Mouse (Mus musculus) frontal cortex, postnatal 36 days (tissue): ENCODE results near the gene Pxn.
"Not testable (repeated sequence)": the region's sequence is repeated elsewhere in the genome, so short reads cannot be mapped to it uniquely, and the experiment has no call there.

Source experiments
- DNase-seq, 2 experiments: peaks; one replicate each; pipeline ENCODE4 v3.0.0; 2022; ENCODE audit warnings: low spot score in 2 of 2

Gene Pxn

DNA sequence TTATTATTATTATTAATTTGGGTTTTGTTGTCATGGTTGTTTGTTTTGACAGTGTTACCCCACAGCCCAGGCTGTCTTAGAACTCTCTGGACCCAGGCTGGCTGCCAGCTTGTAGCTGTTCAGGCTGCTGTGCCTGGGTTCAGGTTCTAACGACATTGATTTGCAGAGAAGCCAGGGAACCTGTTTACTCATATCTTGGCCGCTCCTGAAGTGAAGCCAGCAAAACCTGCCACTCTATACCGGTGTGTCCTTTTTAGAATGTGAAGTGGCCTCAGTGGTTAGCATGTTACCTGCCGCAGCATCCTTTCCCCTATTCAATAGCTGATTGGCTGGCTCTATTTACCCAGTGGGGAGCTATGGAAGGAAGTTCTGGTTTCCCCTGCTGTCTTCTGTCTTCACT, 19.8 kb upstream of the Pxn start:
- no peak for DNase-seq

DNA sequence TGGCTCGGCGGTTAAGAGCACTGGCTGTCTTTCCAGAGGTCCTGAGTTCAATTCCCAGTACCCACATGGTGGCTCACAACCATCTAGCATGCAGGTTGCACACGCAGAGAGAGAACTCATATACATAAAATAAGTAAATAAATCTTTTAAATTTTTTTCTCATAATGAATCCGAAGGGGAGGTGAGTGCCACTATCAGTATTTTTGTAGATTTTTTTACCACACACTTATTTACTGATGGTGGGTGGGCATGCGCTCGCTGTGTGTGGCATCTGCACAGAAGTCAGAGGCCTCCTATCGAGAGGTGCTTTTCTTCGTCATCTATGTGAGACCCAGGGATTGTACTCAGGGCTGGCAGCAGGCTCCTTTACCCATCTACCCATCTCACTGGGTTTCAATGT, 19.1 kb upstream of the Pxn start:
- no peak for DNase-seq

DNA sequence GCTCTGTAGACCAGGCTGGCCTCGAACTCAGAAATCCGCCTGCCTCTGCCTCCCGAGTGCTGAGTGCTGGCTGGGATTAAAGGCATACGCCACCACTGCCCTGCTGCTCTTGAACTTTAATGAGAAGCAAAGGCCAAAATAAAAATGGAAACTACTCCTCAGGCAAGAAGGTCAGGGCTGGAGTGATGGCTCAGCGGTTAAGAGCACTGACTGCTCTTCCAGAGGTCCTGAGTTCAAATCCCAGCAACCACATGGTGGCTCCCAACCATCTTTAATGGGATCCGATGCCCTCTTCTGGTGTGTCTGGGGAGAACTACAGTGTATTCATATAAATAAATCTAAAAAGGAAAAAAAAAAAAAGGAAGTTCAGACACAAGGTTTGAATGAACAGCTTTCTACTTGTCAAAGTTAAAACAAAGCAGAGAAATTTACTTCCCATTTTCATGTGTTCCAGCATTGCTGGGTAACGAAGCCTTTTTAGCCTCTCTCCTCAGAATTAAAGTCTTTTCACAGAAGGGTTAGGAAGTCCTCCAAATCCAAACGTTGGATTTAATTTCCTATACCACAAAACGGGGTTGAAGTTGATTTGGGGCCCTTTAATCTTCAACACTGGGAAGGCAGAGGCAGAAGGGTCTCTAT, 18.4 kb upstream of the Pxn start:
- DNase-seq = no peak

DNA sequence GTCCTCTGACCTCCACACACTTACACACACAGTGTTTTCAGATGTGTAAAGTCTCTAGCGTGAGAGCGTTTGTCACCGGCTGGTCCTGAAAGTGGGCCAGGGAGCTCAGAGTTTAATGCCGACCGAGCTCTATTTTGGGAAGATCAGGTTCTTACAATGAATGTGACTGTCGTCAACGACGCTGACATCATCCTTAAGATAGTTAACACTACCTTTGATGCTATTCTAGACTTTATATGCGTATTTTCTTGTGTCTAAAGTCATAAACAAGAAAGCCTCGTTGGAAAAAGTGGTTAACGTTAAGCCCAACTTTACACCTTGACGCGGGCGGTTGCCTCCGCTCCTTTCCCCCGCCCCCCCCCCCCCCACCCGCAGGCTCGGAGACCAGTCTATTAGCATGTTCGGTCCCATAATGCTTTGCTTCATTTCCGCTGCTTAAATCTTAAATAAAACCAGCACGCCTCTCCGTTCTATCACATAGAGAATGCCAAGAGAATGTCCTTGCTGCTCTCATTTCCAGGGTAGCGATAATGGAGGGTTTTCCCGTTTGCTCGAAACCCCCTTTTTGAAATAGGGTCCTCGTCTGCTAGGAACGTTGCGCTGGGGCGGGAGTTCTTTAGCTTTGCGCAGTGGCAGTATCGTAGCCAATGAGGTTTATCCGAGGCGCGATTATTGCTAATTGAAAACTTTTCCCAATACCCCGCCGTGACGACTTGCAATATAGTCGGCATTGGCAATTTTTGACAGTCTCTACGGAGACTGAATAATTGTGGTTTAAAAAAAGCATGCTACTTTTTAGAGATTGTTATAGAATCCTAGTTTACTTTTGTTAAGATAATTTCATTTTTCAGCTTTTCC, 17.4 kb upstream of the Pxn start:
- DNase-seq = peak; percentile 83 to 89

DNA sequence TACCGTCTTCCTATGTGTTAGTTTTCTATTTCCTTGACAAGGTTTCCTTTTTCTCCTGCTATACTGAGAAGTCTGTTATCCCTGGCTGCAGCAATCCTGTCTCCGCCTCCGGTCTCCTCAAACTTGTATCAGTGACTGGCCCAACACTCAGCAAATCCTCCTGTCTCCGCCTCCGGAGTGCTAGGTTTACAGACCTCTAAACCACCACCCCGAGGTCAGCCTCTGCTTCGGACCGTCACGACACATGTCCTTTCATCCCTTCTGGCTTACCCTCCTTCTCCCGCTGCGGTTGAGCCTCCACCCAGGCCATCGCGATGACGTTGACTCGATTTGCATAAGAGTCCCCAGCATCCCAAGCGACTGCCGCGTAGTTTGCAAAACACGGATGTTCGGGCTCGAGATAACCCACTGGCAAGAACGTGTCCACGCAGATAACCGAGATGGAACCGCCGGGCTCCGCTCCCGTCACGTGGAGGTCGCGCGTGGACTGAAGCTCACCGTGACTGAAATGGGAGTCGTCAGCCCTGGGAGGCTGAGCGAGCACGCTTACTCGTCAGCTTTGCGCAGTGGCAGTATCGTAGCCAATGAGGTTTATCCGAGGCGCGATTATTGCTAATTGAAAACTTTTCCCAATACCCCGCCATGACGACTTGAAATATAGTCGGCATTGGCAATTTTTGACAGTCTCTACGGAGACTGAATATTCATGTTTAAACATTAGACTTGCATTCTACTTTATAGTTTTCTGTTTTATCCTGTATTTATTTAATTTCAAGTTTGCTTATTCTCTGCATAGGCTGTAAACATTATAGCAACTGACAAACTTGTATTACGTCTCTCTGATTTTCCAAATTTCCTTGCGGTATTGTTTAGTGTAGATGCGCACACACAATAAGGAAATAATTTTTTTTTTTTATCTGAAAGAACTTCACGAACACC, 16.5 kb upstream of the Pxn start:
- DNase-seq = peak; percentile 86 to 90

DNA sequence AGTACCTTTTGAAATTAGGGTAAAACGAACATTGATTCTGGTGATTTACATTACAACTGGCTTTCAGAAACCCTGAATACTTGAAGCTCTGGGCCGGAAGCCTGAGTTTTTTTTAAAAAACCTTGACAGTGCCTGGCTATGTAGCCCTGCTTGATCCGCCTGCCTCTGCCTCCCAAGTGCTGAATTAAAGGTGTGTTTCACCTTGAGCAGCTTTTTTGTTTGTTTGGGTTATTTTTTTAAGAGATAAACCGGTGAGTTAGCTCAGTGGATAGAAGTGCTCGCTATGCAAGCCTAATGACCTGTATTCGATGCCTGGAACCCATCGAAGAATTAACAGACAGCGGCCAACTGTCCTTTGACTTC, 15.9 kb upstream of the Pxn start:
- DNase-seq = no peak

DNA sequence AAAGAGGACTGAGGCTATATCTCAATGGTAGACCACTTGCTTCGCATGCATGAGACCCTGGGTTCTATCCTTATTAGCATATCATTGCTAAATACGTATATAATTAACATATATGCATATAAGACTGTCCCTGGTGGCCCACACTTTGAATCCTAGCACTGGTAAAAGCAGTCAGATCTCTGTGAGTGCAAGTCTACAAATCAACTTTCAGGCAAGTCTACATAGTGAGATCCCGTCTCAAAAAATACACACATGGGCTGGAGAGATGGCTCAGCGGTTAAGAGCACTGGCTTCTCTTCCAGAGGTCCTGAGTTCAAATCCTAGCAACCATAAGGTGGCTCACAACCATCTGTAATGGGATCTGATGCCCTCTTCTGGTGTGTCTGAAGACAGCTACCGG, 15.4 kb upstream of the Pxn start:
- no peak for DNase-seq

DNA sequence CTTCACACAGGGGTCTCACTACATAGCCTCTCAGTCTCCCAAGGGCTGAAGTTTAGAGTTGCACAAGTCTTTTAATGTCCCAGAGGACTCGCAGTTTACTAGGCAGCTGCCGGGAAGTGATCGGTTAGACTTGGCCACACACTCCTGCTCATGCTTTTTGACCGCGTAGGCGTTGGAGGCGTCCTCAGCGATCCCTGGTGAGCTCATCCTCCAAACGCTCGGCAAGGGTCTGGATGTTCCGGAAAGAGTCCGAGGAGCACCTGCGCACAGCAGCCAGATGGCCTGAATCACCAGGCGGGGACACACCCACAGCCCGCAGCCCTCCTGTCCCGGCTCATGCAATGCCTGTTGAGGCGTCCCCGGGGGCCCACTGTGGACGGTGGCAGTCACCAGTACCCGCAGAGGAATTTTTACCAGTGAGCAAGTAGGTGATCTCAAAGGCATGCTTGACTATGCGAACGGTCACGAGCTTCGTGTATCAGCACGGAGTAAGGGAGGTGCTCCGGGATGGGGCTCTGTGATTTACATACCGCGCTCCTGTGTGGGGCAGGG, 14.6 kb upstream of the Pxn start:
- no peak for DNase-seq

DNA sequence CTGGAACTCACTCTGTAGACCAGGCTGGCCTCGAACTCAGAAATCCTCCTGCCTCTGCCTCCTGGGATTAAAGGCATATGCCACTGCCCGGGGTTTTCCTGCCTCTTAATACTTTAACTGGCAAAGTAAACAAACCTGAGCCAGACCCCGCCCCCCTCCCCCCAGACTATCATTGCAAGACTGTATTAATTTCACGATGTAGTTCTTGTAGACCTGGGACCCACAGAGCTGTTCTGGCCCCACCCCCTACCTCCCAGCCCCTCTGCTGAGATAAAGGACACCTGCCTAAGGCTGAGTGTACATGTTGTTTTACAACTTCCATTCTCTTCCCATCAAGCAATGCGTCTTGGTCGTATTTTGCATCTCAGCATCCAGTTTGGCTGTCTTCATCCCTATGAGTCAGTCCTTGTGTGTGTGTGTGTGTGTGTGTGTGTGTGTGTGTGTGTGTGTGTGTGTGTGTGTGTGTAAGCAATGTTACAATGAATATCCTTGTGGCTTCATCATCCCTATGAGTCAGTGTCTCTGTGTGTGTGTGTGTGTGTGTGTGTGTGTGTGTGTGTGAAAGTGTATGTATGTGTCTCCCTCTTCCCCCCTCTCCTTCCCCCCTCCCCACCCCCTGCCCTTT, 13.7 kb upstream of the Pxn start:
- no peak for DNase-seq

DNA sequence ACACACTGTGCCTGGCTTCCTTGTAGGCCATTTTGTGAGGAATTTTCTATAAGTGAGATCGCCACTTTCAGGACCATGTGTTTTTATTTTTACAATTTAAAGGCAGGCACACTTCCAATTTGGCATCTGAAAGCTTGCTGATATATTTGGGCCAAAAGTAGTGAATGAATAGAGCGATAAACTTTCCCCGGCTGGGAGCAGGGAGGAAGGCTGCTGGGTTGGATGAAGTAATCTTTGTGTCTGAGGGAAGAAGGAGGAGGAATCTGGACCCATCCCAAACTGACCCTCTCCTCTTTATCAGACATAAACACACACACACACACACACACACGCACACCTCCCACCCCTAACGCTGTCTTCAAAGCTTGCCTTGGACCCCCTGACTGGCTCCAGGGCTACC, 13.0 kb upstream of the Pxn start:
- no peak for DNase-seq

DNA sequence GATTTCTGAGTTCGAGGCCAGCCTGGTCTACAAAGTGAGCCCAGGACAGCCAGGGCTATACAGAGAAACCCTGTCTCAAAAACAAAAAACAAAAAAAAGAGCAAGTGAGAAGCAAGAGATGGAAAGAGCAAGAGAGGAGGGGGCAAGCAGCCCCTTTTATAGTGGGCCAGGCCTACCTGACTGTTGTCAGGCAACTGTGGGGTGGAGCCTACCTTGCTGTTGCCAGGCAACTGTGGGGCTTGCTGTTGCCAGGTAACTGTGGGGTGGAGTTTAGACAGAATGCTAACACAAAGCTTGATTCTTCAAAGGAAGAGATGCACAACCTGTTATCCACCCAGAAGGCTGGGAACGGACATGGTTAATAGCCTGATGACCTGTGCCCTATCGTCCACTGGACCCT, 10.9 kb upstream of the Pxn start:
- not testable (repeated sequence) for DNase-seq

DNA sequence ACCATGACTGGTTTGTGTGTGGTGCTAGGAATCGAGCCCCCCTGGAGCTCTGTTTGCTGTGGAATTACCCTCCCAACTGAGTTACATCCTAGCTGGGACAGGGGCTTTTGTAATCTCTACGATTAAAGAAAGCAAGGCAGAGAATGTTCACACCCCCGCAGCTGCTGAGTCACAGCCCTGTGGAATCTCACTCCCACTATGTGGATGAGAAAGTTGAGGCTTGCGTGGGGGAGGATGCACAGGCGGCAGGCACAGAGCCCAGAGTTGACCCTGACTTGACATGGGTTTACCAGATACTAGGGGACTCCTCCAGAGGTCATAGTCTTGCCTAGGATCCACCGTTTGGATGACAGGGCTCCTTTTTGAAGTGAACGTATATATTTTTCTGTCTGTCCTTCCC, 9.4 kb upstream of the Pxn start:
- DNase-seq = no peak

DNA sequence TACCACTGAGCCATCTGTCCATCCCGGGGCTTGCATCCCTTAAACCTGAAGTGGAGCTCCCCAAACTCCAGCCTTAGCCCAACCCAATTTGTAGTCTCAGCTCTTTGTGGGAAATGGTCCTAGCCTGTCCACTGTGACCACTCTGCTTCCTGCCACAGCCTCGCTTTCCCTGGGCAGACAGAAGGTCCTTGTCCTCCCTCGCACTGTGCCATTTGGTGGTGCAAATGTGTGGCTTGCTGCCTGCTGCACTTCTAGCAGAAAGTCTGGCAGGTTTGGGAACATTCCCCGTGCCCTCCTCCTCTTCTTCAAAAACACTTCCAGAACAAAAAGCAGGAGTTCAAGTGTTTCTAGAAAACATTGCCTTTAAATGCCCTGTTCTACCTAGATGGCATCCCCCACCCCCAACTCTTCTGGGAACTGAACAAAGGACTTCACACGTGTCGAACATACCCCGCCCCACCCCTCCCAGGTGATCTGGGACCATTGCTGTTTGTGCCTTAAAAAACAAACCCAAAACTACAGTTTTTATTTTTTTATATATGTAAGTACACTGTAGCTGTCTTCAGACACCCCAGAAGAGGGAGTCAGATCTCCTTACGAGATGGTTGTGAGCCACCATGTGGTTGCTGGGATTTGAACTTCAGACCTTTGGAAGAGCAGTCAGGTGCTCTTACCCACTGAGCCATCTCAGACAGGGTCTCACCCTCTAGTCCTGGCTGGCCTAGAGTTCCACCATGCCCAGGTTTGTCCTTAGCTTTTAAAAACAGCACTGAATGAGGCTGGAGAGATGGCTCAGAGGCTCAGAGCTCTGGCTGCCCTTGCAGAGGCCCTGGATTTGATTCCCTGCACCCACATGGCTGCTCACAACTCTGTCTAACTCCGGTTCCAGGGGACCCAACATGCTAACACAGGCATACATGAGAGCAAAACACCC, 7.9 kb upstream of the Pxn start:
- no peak for DNase-seq

DNA sequence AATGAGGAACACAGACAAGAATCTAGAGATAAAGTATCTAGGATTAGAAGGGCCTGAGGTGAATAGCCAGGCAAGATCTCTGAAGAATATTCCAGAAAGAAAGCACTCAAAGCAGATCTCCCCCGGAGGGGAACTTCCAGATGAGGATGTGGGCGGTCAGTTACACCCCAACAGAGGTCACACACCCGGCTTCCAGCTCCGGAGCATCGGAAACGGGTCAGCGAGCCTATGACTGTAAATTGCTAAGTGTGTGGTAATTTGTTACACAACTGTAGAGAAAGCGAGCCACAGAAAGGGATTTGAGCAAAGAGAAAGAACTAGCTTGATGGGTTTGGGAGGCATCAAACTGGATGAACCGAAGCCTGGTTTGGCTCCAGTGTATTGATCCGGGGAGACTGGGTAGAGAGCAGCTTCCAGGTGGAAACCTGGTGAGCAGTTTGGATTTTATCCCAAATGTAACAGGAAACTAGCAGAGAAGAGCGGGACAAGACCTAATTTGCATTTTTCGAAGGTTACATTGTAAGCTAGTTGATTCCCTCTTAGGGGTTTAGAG, 6.0 kb upstream of the Pxn start:
- no peak for DNase-seq

DNA sequence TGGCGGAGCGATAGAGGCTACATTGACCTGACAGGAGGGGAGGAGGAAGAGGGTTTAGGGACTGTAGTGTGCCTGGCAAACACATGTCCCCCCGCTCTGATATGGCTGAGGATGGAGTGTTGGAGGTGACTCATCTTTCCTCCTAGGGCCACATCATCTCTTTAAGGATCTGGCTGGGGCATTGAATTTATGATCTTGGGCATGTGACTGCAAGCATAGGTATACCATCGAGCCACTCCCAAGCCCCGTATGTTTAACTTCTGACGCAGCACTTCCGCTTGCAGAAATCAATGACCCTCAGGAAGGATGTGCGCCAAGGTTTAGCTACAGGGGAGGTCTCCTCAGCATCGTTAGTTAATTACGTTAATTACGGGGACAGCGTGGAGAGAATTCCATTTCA, 3.4 kb upstream of the Pxn start:
- no peak for DNase-seq

DNA sequence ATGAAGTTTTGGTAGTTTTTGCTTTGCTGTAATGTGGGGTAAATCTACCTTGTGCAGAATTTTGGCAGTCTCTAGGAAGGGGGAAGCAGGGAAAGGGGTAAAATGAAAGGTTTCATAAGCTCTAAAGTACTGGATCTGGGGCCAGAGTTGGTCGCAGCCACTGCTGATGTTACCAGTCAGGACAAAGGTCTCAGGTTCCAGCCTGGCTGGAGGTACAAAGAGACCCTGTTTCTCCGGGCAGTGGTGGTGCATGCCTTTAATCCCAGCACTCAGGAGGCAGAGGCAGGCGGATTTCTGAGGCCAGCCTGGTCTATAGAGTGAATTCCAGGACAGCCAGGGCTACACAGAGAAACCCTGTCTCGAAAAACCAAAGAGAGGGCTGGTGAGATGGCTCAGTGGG, 859 bp upstream of the Pxn start:
- DNase-seq = not testable (repeated sequence)

DNA sequence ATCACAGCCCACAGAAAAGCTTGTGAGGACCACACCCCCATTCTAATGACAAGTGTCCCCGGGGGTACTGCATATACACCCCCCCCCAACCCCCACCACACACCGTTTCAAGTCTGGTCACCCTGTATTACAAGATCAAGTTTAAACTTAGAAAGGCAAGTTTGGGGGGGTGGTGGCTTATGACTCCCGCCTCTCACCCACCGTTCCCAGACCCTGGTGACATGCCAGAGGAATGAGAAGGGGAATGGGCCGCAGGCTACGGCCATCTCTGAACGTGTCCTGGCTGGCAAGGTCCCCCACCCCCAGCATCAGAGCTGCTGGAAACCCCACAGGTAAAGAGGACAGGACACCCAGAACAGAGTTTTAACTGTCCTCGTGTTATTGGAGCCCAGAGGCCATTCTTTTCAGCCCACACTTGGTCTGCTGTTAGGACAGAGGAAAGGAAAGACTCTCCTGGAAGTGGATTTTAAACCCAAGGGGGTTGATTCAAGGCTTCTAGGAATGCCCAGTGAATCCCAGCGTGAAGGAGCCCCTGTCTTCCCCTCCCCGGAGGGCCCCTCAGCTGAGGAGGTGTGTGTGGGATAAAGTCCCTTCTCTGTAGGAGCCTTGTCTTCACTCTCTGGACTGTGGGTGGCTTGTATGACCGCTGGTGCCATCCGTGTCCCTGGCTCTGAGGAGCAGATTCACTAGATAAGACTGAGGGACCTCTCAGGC, 948 bp downstream of the Pxn start:
- DNase-seq = no peak

DNA sequence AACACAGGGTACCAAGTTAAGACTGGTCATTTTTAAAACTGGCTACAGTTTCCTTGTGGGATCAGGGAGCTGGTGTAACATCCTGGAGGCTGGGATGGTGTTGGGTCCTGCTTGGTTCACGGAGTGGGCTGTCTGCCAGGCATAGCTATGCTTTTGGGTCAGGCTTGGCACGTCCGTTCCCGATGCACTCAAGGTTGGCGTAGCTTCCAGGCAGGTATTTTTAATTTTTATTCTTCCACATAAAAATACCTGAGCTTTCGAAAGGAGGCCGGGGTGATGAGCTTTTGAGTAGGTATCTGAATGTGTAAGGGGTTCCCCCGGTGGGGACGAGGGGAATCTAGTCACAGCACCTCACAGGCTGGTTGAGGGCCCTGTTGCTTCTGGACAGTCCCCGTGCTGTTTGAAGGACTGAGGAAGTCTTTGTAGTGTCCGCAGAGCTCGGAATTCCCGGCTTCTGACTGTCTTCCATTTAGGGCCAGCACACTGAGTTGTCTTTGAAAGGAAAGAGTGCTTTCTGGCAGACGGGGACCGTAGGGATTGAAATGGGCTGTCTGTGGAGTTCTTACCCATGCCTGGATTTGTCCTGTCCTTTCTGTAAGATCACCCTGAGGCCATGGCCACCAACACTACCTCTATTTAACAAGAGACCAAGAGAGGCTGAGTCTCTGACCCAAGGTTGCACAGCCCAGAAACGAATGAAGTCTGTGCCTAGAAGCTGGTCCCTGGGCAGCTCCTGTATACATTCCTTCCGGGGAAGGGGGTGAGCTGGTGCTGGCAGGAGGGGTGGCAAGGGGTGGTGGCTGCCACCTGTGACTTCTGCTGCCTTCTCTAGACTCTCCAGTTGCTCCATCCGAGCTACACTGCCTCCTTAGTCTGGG, 1.7 kb downstream of the Pxn start:
- no peak for DNase-seq

DNA sequence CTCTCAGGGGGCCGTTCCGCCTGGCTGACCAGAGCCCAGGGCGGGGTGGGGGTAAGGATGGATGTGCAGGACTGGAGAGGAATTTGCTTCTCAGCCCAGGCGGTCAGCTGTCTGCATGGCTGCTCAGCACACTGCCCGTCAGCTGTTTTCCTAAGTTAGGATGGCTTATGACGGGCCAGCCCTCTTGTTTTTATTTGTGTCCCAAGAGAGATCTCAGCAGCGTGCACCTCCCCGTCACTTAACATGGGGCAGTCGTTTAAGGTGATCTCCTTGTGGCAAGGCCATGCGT, 2.3 kb downstream of the Pxn start:
- no peak for DNase-seq
